Mouse (Mus musculus) thymus, adult 2 months (tissue): Measurements from ENCODE around the gene Itpr2.

Source experiments
- CTCF ChIP-seq: fragments of 200-500 bp; IDR thresholded peaks from 2 replicates; pipeline ENCODE4 v1.5.1; 2012; ENCODE audit warnings: mild to moderate bottlenecking, control low read depth, low read length, moderate library complexity, borderline replicate concordance; ENCODE audit not compliant: control insufficient read depth, poor library complexity, insufficient read depth; ENCODE audit errors: extremely low read depth
- POLR2A ChIP-seq: fragments of 200-500 bp; IDR thresholded peaks from 2 replicates; pipeline ENCODE4 v1.6.1; 2012; ENCODE audit warnings: mild to moderate bottlenecking, low read length, control low read depth, moderate library complexity; ENCODE audit not compliant: control insufficient read depth, poor library complexity, insufficient read depth; ENCODE audit errors: extremely low read depth

- TF ChIP-seq POLR2A (no peak), CTCF (no peak)
Measured at GRCm38 (mm10) chr6:146120172-146120571, 381.9 kb downstream of the Itpr2 start.
